34 mouse cellular contexts compared by ENCODE assay signal in the genomic region with DNA sequence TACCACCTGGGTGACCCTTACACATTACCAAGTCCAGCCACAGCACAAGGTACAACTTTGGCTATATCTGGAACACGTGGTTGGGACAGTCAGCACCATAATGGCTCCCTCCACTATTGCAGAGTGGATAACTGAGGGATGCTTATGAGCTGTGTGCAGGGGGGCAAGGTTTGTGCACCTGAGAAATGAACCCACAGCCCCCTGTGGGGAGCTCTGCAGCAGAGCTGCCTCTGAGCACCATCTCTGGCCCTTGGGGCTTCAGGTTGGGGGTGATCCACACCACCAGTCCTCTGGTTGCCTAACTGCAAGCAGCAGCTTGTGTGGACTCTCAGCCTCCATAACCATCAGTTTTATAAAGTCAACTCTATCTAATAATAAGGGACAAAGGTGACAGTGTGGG.
"Had no signal": no experiment of that assay in that cellular context is flagged by ENCODE, and none has a peak within 500 bp of the region (broad histone marks: within the 10 kb centered on the region; RNA-seq: fewer than 3 reads in every experiment).

No protein-coding gene starts in this region.

- H3K27ac ChIP-seq: heart, embryonic 10.5 days; heart, embryonic 13.5 days; heart, embryonic 15.5 days; hindbrain, embryonic 10.5 days; hindbrain, embryonic 12.5 days; hindbrain, embryonic 13.5 days; hindbrain, embryonic 14.5 days; hindbrain, embryonic 15.5 days; hindbrain, postnatal 0 days; intestine, embryonic 15.5 days; kidney, embryonic 15.5 days; kidney, postnatal 0 days; layer of hippocampus, adult 2 months had no signal

- H3K9me3 ChIP-seq: heart, embryonic 10.5 days; heart, embryonic 13.5 days; heart, embryonic 15.5 days; hindbrain, embryonic 10.5 days; hindbrain, embryonic 12.5 days; hindbrain, embryonic 13.5 days; hindbrain, embryonic 15.5 days; intestine, embryonic 15.5 days; kidney, embryonic 15.5 days had no signal

- H3K27me3 ChIP-seq: heart, embryonic 13.5 days; heart, embryonic 15.5 days; hindbrain, embryonic 12.5 days; hindbrain, embryonic 13.5 days; hindbrain, embryonic 15.5 days; intestine, embryonic 15.5 days; kidney, embryonic 15.5 days had no signal

- H3K4me1 ChIP-seq: hindbrain, embryonic 13.5 days; hindbrain, embryonic 15.5 days; intestine, embryonic 15.5 days; kidney, embryonic 15.5 days had no signal

- DNase-seq: heart, postnatal 10 days; heart, postnatal 14 days; heart, postnatal 36 days; heart, postnatal 4 days; kidney, adult 11 months; kidney, adult 18-20 months; kidney, adult 2 months; kidney, adult 8-10 months; kidney, adult 9 months; kidney, postnatal 10 days; kidney, postnatal 14 days; kidney, postnatal 25 days; kidney, postnatal 36 days; kidney, postnatal 4 days; layer of hippocampus, adult 9-11 months; layer of hippocampus, postnatal 36 days had no signal

- H3K4me2 ChIP-seq: heart, embryonic 11.5 days; heart, embryonic 13.5 days; heart, embryonic 15.5 days; hindbrain, embryonic 12.5 days; hindbrain, embryonic 13.5 days; hindbrain, embryonic 14.5 days; hindbrain, embryonic 15.5 days; intestine, embryonic 15.5 days; kidney, embryonic 15.5 days had no signal

- H3K4me3 ChIP-seq: heart, embryonic 10.5 days; heart, embryonic 13.5 days; heart, embryonic 15.5 days; hindbrain, embryonic 10.5 days; hindbrain, embryonic 12.5 days; hindbrain, embryonic 13.5 days; hindbrain, embryonic 15.5 days; intestine, embryonic 15.5 days; kidney, embryonic 15.5 days; layer of hippocampus, adult 2 months had no signal

- ATAC-seq: hindbrain, embryonic 16.5 days; hindbrain, postnatal 0 days; inflammation-experienced regulatory T-cells, adult 6 months; intestine, embryonic 15.5 days; intestine, embryonic 16.5 days; intestine, postnatal 0 days had no signal

- H3K9ac ChIP-seq: heart, embryonic 13.5 days; heart, embryonic 15.5 days; hindbrain, embryonic 12.5 days; hindbrain, embryonic 13.5 days; hindbrain, embryonic 14.5 days; hindbrain, embryonic 15.5 days; intestine, embryonic 15.5 days; kidney, embryonic 15.5 days had no signal

- H3K36me3 ChIP-seq: heart, embryonic 10.5 days; heart, embryonic 13.5 days; heart, embryonic 15.5 days; hindbrain, embryonic 10.5 days; hindbrain, embryonic 12.5 days; hindbrain, embryonic 13.5 days; hindbrain, embryonic 15.5 days; intestine, embryonic 15.5 days; kidney, embryonic 15.5 days had no signal
